Mouse (Mus musculus) spleen, postnatal 14 days (tissue): Measurements from ENCODE around the gene Gba.
A peak's percentile ranks its signal among the peaks of the same experiment; 100 is the strongest.

ENCODE experiments used
- DNase-seq, 2 experiments: peaks; one replicate each; pipeline ENCODE4 v3.0.0; 2021 to 2022; ENCODE audit warnings: low spot score in 2 of 2

Gba gene

GRCm38 (mm10) chr3:89182531-89183057 is 20.1 kb upstream of the Gba start:
- no peak for DNase-seq

- peak in 1 of 2 experiments; percentile 43 for DNase-seq
Measured at GRCm38 (mm10) chr3:89183058-89183958, 19.4 kb upstream of the Gba start, which contains the start of gene Fam189b. Gene Fam189b (plus strand): TSS chr3:89183143.

GRCm38 (mm10) chr3:89183959-89184315 is 18.8 kb upstream of the Gba start:
- DNase-seq: no peak

GRCm38 (mm10) chr3:89187197-89187596 is 15.5 kb upstream of the Gba start:
- no peak for DNase-seq

- DNase-seq: no peak
Measured at GRCm38 (mm10) chr3:89187690-89188477, 14.8 kb upstream of the Gba start.

GRCm38 (mm10) chr3:89188478-89188875 is 14.3 kb upstream of the Gba start:
- no peak for DNase-seq

GRCm38 (mm10) chr3:89190436-89190835 is 12.3 kb upstream of the Gba start:
- no peak for DNase-seq

GRCm38 (mm10) chr3:89193351-89193750 is 9.4 kb upstream of the Gba start:
- DNase-seq: no peak

- DNase-seq: no peak
Measured at GRCm38 (mm10) chr3:89193853-89194252, 8.9 kb upstream of the Gba start.

- peak; percentile 68 to 77 for DNase-seq
Measured at GRCm38 (mm10) chr3:89195979-89196877, 6.5 kb upstream of the Gba start.

GRCm38 (mm10) chr3:89199839-89200238 is 2.9 kb upstream of the Gba start:
- DNase-seq: no peak

- no peak for DNase-seq
Measured at GRCm38 (mm10) chr3:89203142-89203514, 400 bp downstream of the Gba start.

- no peak for DNase-seq
Measured at GRCm38 (mm10) chr3:89206079-89206478, 3.4 kb downstream of the Gba start.

- DNase-seq: no peak
Measured at GRCm38 (mm10) chr3:89206695-89207094, 4.0 kb downstream of the Gba start.

- DNase-seq: no peak
Measured at GRCm38 (mm10) chr3:89208075-89208657, 5.4 kb downstream of the Gba start.

GRCm38 (mm10) chr3:89208736-89209135 is 6.0 kb downstream of the Gba start:
- no peak for DNase-seq

- DNase-seq: no peak
Measured at GRCm38 (mm10) chr3:89209731-89210130, 7.0 kb downstream of the Gba start.

- no peak for DNase-seq
Measured at GRCm38 (mm10) chr3:89210162-89210561, 7.4 kb downstream of the Gba start.

GRCm38 (mm10) chr3:89210731-89211130 is 8.0 kb downstream of the Gba start:
- DNase-seq: no peak

- DNase-seq: peak; percentile 70 to 79
Measured at GRCm38 (mm10) chr3:89213803-89214530, 11.2 kb downstream of the Gba start.
